ENCODE assay signal across 14 mouse cellular contexts in genomic region chr7:137557439-137557838, GRCm38 (mm10).
"Had no signal": no experiment of that assay in that cellular context is flagged by ENCODE, and none has a peak within 500 bp of the region (broad histone marks: within the 10 kb centered on the region; RNA-seq: fewer than 3 reads in every experiment).

No protein-coding gene starts in this region.

- H3K27me3 ChIP-seq: liver, embryonic 12.5 days; lung, embryonic 15.5 days; megakaryocyte, embryonic 14.5 days; midbrain, embryonic 12.5 days had no signal

- ATAC-seq: hindbrain, postnatal 0 days; intestine, postnatal 0 days; liver, embryonic 12.5 days had no signal

- H3K36me3 ChIP-seq: liver, embryonic 12.5 days; lung, embryonic 15.5 days; midbrain, embryonic 12.5 days had no signal

- DNase-seq: kidney, adult 8-10 months; kidney, postnatal 25 days; lung, postnatal 14 days; spleen, adult 18-20 months; thymus, postnatal 36 days had no signal

- H3K4me1 ChIP-seq: liver, embryonic 12.5 days; lung, embryonic 15.5 days; megakaryocyte, embryonic 14.5 days had no signal

- H3K9ac ChIP-seq: liver, embryonic 12.5 days; lung, embryonic 15.5 days; midbrain, embryonic 12.5 days had no signal

- H3K9me3 ChIP-seq: liver, embryonic 12.5 days; lung, embryonic 15.5 days; megakaryocyte, embryonic 14.5 days; midbrain, embryonic 12.5 days had no signal

- H3K27ac ChIP-seq: hindbrain, postnatal 0 days; left cerebral cortex, adult 2 months; liver, embryonic 12.5 days; lung, embryonic 15.5 days; macrophage; midbrain, embryonic 12.5 days had no signal

- H3K4me2 ChIP-seq: liver, embryonic 12.5 days; lung, embryonic 15.5 days; midbrain, embryonic 12.5 days had no signal

- H3K4me3 ChIP-seq: left cerebral cortex, adult 2 months; liver, embryonic 12.5 days; lung, embryonic 15.5 days; megakaryocyte, embryonic 14.5 days; midbrain, embryonic 12.5 days; myocyte had no signal
